Mouse (Mus musculus) kidney, adult 2 months (tissue): ENCODE data around the gene Hist1h3g. TPM values are rescaled to one million over a fixed set of nuclear protein-coding genes. Genes with fewer than 3 reads are reported as not detected.

Experiments used
- DNase-seq: peaks from one replicate; pipeline ENCODE4 v3.0.0; 2021
- H3K27ac ChIP-seq: fragments of 200-500 bp; 2 replicates; pipeline ENCODE4 v1.5.1; 2012; ENCODE audit warnings: low read depth, low read length, control low read depth, inconsistent platforms; ENCODE audit not compliant: insufficient read depth
- H3K27me3 ChIP-seq: fragments of 200-500 bp; replicated peaks from 2 replicates; pipeline ENCODE4 v1.6.1; 2012; ENCODE audit warnings: mild to moderate bottlenecking, moderate library complexity, low read length, inconsistent platforms; ENCODE audit not compliant: control insufficient read depth, insufficient read depth
- H3K36me3 ChIP-seq: fragments of 200-500 bp; 2 replicates; pipeline ENCODE4 v1.6.1; 2012; ENCODE audit warnings: mild to moderate bottlenecking, moderate library complexity, low read length, inconsistent platforms; ENCODE audit not compliant: control insufficient read depth, insufficient read depth
- H3K4me1 ChIP-seq: fragments of 200-500 bp; 2 replicates; pipeline ENCODE4 v1.6.1; 2011; ENCODE audit warnings: low read length; ENCODE audit not compliant: control insufficient read depth, insufficient read depth
- H3K4me3 ChIP-seq: fragments of 200-500 bp; 2 replicates; pipeline ENCODE4 v1.5.1; 2011; ENCODE audit warnings: mild to moderate bottlenecking, low read depth, low read length, control low read depth; ENCODE audit not compliant: insufficient read depth
- CTCF ChIP-seq: fragments of 200-500 bp; conservative IDR thresholded peaks from 2 replicates; pipeline ENCODE4 v1.5.1; 2011; ENCODE audit warnings: low read depth, mild to moderate bottlenecking, control low read depth, low read length, moderate library complexity, mixed read lengths; ENCODE audit not compliant: insufficient read depth, insufficient read length
- POLR2A ChIP-seq: fragments of 200-500 bp; IDR thresholded peaks from one replicate; pipeline ENCODE4 v1.6.1; 2011; ENCODE audit warnings: low read depth, low read length, control low read depth
- WGBS: fragments of 180-500 bp; shearing (Covaris S2); methylation state at CpG from one replicate; pipeline ENCODE4 v1.1.7; 2018; 5-methylcytosine and 5-hydroxymethylcytosine counted together
- polyA plus RNA-seq: library from polyadenylated mRNA; depleted of rRNA; stranded (reverse); fragments of >200 nt; gene quantifications from 2 replicates; pipeline ENCODE4 v1.2.3, GENCODE M21; 2012

The Hist1h3g gene
- polyA plus RNA-seq, 1 experiment = 0.25 TPM

DNA sequence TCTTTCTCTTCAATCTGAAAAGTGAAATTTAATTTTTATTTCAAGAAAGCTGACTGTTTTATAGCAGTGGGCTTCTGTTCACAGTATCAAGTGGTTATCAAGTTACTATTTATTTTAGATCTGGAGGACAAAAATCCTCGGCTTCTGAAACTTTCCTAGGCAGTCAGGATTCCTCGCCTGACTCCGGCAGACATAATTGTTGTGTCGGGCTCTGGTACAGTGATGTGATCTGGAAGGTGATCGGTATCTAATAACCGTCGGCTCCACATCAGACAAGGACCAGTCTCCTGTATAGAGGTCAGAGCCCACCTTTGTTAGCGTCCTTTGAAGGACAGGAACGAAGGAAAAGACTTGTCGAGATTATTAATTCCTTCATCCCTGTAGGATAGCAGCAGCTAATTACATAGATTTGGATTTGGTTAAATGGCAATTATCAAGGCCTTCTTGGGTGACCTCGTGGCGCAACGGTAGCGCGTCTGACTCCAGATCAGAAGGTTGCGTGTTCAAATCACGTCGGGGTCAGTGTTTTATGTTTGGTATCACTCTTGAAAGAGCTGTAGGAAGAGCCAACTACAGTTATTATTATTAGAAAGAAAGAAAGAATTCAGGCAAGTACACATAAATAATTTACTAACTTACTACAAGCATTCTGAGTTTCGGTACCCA lies 37.4 kb upstream of the Hist1h3g start:
- WGBS = 40% methylated on average over 19 of the region's 19 CpGs

DNA sequence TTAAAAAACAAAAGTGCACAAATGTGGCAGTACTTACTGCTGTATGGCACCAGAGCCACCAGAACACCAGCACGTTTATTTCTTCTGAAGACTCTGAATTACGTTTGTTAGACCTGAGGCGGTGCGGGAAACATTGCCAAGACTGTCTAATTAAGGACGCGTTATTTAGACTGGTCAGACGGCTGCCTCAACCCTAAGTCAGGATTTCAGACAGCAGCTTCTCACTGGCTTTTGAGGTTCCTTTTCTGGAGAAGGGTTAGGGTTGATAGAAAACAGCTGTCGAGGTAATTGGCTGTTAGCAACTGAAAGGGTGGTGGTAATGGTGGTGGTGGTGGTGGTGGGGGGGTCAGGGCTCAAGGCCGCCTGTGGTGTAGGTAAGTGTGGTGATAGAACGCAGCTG lies 36.6 kb upstream of the Hist1h3g start:
- H3K4me1 ChIP-seq = no peaks in the 10 kb centered on the region; the same call in 1 of the 2 replicates
- TF ChIP-seq CTCF = no peak
- no peak for TF ChIP-seq POLR2A
- H3K4me3 ChIP-seq = no peak overlapping the region
- DNase-seq = no peak
- WGBS = 19% methylated on average over 10 of the region's 10 CpGs
- H3K36me3 ChIP-seq = no peaks in the 10 kb centered on the region
- no peak overlapping the region for H3K27ac ChIP-seq
- no peaks in the 10 kb centered on the region for H3K27me3 ChIP-seq

More for the DNA sequence above, 37.4 kb upstream of the Hist1h3g start:
- peak; percentile 13 for DNase-seq
- Histone ChIP-seq H3K4me1 (no peaks in the 10 kb centered on the region; the same call in 1 of the 2 replicates), H3K36me3 (no peaks in the 10 kb centered on the region), H3K4me3 (no peak overlapping the region), H3K27me3 (no peaks in the 10 kb centered on the region), H3K27ac (no peak overlapping the region)
- TF ChIP-seq POLR2A (no peak), CTCF (no peak)

DNA sequence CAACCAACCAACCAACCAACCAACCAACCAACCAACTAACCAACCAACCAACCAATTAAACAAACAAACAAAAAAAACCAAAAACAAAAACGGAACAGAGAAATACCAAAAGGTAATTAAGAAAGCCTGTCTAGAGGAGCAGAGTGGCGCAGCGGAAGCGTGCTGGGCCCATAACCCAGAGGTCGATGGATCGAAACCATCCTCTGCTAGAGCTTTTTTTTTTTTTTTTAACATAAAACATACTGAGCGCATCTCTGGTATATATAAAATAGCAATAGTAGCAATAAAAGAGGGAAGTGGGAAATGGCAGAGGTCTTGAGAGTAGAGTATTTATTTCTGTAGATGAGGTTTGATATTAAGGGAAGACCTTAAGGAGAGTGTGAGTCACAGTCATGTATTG lies 35.3 kb upstream of the Hist1h3g start:
- no peak for TF ChIP-seq CTCF
- TF ChIP-seq POLR2A = no peak
- H3K4me3 ChIP-seq = no peak overlapping the region
- DNase-seq = no peak
- H3K27ac ChIP-seq = no peak overlapping the region
- no peaks in the 10 kb centered on the region for H3K27me3 ChIP-seq
- 64% methylated on average over 7 of the region's 7 CpGs for WGBS
- H3K36me3 ChIP-seq = no peaks in the 10 kb centered on the region
- no peaks in the 10 kb centered on the region; the same call in 1 of the 2 replicates for H3K4me1 ChIP-seq

GRCm38 (mm10) chr13:23500424-23501200 lies 34.6 kb upstream of the Hist1h3g start:
- Histone ChIP-seq H3K27ac (no peak overlapping the region), H3K4me3 (no peak overlapping the region), H3K4me1 (no peaks in the 10 kb centered on the region; the same call in 1 of the 2 replicates), H3K27me3 (no peaks in the 10 kb centered on the region), H3K36me3 (no peaks in the 10 kb centered on the region)
- 23% methylated on average over 17 of the region's 17 CpGs for WGBS
- TF ChIP-seq POLR2A (no peak), CTCF (no peak)
- DNase-seq = peak; percentile 46

DNA sequence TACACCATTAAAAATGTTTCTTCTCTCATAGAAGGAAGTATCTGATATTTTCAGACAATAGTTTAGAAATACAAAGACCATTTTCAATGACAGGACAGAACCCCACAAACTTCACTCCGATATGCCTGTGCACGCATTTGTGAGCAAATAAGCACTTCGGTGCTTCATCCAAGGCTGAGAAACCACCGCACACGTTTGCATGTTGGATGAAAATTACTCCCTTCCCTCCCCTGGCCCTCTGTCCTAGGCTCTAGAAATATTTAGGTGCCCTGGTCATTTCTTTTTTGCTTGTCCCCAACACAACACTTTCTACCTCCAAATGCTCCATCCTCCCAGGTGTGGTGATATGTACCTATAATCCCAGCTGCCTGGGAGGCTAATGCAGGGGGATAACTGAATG lies 33.7 kb upstream of the Hist1h3g start:
- Histone ChIP-seq H3K4me1 (no peaks in the 10 kb centered on the region; the same call in 1 of the 2 replicates), H3K27me3 (no peaks in the 10 kb centered on the region), H3K27ac (no peak overlapping the region), H3K36me3 (no peaks in the 10 kb centered on the region), H3K4me3 (no peak overlapping the region)
- 54% methylated on average over 5 of the region's 5 CpGs for WGBS
- no peak for DNase-seq
- TF ChIP-seq CTCF (no peak), POLR2A (no peak)

DNA sequence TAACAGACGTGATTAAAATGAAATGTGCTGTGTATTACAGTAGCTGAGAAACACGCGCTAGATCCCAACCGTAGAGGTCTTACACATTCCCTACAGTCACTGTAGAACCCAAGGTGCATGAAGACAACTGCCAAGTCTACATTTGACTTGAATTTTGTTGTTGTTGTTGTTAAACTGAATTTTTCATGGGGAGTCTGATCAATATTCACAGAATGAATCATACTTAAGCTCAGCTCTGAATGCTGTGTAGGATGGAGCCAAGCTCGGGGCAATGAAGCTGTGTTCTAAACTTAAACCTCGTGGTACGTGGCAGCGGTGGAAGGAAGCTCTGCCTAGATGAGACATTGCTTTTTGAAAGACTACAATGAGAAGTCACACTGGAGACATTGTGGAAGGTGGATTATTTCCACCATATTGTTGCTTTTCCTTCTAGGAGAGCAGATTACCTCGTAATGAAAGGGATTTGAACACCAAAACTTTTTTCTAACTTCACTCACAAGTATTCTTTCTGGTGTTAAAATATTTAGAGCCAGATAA lies 33.1 kb upstream of the Hist1h3g start:
- Histone ChIP-seq H3K4me1 (no peaks in the 10 kb centered on the region; the same call in 1 of the 2 replicates), H3K36me3 (no peaks in the 10 kb centered on the region), H3K4me3 (no peak overlapping the region), H3K27ac (no peak overlapping the region), H3K27me3 (no peaks in the 10 kb centered on the region)
- TF ChIP-seq POLR2A (no peak), CTCF (no peak)
- WGBS = 65% methylated on average over 9 of the region's 9 CpGs
- no peak for DNase-seq

DNA sequence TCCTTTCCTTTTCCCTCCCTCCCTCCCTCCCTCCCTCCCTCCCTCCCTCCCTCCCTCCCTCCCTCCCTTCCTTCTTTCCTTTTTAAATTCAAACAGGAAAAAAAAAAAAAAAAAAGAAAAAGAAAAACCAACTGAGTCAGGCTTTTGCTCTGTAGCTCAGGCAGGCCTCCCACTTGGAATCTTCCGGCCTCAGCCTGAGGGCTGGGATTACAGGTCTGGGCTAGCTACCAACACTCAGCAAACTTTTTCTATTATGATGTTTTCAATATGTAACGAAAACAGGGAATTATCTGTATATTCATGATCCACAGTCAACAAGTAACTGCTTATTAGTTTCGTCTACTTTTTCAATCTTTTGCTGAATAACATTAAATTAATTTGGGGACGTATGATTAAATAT lies 32.3 kb upstream of the Hist1h3g start:
- H3K27me3 ChIP-seq = no peaks in the 10 kb centered on the region
- no peak for TF ChIP-seq POLR2A
- TF ChIP-seq CTCF = no peak
- DNase-seq = no peak
- no peaks in the 10 kb centered on the region for H3K36me3 ChIP-seq
- no peaks in the 10 kb centered on the region; the same call in 1 of the 2 replicates for H3K4me1 ChIP-seq
- WGBS = 81% methylated on average over 4 of the region's 4 CpGs
- H3K4me3 ChIP-seq = no peak overlapping the region
- H3K27ac ChIP-seq = no peak overlapping the region
